Mouse (Mus musculus) MEL-GATA-1-ER (cell line): ENCODE measurements around the gene Lpp.

Experiments
- DNase-seq: peaks from one replicate; pipeline ENCODE4 v3.0.0-alpha.2; 2012; ENCODE audit warnings: low read depth; ENCODE audit errors: extremely low read depth

The Lpp gene

GRCm38 (mm10) chr16:24860445-24860844 is 467.1 kb downstream of the Lpp start:
- DNase-seq, result no peak

GRCm38 (mm10) chr16:24861374-24861773 is 468.1 kb downstream of the Lpp start:
- no peak for DNase-seq

GRCm38 (mm10) chr16:24874235-24874634 is 480.9 kb downstream of the Lpp start:
- DNase-seq, result no peak

- DNase-seq, result no peak
Observed at GRCm38 (mm10) chr16:24875661-24876060, 482.4 kb downstream of the Lpp start.

GRCm38 (mm10) chr16:24878977-24879376 is 485.7 kb downstream of the Lpp start:
- DNase-seq, result no peak

DNA sequence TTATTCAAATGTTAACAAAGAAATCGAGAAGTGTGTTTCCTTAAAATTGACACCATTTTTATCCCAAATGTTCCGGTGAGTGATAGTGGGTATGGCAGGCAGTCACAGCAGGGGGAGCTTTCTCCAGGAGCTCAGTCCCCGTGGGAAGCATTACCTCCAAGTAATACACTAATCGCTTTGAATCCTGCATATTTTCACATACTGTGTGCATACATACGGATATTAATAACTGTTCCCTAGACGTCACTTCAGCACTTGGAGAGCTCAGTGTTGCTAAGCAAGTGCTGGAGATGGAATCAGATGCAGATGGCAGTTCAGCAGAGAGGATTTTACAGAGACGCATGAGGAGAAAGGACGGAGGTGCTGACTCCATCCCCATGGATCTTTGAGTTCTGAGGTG is 487.4 kb downstream of the Lpp start:
- no peak for DNase-seq

DNA sequence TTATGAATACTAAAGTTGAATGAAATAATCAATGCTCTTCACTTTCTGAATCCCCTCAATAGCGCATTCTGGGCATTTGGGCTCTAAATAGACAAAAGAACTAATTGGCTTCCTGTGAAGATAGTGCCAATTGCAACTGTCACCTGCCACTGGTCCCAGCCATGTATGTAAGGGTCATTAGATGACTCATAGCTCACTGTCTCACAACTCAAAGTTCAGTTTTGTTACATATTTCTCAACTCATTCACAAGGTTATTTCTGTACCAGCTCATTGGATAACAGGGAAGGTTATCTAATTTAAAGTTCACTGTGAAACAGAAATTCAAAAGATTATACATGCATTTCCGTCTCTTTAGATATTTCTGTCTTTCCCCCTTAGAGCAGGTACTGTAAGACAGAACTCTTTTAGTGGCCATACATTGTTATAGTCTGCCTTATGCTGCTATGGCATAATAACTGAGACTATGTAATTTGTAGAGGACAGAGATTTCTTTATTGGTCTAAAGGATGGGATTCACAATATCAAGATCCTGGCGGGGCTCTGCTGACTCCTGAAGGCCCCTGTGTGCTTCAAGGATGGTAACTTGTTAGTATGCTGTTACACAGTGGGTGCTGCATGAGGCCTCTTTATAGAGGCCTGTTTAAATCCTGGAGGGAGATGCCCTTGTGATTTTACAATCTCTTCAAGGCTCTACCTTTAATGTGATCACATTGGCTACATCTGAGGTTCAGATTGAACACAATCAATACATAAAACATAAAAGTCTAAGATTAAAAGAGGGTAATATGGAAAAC is 488.9 kb downstream of the Lpp start:
- no peak for DNase-seq

GRCm38 (mm10) chr16:24884017-24884416 is 490.7 kb downstream of the Lpp start:
- no peak for DNase-seq

GRCm38 (mm10) chr16:24886346-24886745 is 493.0 kb downstream of the Lpp start:
- DNase-seq, result no peak

GRCm38 (mm10) chr16:24886943-24887342 is 493.6 kb downstream of the Lpp start:
- DNase-seq, result no peak

DNA sequence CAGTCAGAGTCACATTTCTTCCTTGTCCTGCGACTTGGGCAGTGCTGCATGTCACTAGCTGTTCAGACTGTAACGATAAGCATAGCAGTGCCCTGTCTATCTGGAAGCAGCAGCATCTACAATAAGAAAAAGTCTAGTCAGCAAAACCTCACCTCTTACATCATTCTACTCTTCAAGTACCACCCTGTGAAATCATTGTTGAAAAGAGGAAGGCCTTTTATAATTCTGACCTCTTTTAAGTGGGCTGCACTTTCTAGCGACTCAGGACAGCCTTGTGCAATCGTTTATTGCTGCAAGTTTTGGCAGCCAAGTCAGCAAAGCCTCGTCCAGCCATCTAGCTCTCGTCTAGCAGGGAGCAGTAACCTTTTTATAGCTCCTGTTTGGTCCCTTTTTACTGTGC is 498.1 kb downstream of the Lpp start:
- no peak for DNase-seq

GRCm38 (mm10) chr16:24895160-24895559 is 501.9 kb downstream of the Lpp start:
- no peak for DNase-seq

DNA sequence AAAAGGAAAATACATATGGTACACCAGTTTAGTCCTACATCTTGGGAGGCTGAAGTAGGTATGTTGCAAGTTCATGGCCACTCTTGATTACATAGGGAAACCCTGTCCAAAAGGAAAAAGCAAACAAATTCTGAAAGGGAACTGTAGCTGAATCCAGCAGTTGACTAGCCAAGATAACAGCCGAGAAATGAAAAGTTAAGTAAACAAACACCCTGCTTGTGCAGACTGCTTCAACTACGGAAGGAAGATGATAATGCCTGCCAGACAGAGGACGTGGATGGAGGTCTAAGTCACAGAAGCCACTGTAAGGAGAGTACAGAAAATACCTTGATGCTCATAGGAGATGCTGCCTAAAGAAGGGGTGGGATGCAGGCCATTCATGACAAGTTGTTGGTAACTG is 504.3 kb downstream of the Lpp start:
- no peak for DNase-seq

DNA sequence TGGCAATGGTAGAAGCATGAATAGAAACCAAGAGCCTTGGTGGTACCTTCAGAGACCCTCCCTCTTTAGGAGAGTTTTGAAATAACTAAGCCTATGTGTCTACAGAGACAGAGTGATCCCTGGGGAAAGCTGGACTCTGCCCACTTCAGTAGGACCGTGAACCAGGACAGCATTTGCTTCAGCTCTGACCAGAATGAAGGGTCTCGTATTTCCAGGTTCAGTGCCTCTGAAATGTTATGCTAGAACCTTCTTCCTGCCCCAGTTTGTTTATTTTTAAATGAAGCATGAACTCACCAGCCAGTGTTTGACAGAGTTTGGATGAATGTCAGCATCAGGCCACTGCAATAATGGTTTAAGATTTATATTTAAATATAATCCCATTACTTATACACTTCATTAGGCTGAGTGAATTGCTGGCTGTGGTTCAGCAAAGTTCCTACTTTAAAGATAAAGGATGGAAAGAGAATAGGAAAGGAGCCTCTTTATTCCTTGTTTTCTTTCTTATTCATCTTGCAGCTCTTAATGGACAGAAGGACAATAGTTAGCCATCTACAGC is 507.0 kb downstream of the Lpp start:
- no peak for DNase-seq

DNA sequence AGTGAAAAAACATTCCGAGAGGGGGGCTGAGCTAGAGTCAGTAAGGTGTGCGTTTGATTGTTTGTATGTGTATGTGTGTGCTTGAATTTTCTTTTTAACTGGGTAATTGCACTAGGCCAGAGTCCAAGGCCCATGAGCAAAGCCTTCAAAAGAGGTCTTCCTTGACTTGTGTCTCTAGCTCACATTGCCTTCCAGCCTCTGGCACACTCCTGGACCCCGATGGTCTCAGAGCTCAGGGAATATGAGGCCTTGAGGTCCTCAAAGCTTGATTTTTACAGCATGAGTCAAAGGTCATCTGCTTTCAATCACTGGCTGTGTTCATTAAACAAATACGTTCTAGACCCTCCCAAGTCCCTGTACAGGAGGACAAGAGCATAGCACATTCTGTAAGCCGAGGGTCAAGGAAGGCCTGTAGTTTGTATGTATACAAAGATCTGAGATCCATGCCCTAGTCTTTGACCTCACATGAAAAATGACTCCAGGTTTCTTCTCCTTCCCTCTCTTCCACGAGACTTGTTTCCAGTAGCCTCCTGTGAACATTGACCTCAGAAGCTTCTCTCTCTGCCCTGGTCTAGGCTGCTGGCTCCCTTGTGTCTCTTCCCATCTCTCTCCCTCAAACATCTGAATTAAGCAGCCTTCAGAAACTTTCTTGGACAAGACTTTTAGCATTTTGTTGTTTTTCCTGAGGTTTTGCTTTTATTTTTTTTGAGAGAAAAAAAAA is 508.0 kb downstream of the Lpp start:
- DNase-seq, result no peak

GRCm38 (mm10) chr16:24902111-24902510 is 508.8 kb downstream of the Lpp start:
- DNase-seq, result no peak

GRCm38 (mm10) chr16:24908926-24909325 is 515.6 kb downstream of the Lpp start:
- DNase-seq, result no peak

- DNase-seq, result no peak
Observed at GRCm38 (mm10) chr16:24910321-24910720, 517.0 kb downstream of the Lpp start.

DNA sequence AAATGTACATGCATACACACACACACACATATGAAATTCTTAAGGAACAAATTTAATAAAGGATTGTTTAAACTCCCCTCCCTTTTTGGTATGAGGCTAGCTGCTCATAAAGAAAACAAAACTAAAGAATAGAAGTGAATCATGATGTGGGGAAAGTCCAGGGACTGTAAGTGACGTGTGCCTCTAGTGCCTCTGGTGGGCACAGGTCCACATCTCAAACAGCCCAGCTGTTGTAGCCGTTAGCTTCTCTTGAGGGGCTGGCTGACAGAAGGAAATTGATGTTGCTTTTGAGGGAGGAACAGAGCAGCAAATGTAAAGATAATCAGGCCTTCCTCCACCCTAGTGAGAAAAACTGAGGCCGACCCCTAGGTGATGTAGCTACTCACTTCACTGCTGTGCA is 517.5 kb downstream of the Lpp start:
- no peak for DNase-seq

DNA sequence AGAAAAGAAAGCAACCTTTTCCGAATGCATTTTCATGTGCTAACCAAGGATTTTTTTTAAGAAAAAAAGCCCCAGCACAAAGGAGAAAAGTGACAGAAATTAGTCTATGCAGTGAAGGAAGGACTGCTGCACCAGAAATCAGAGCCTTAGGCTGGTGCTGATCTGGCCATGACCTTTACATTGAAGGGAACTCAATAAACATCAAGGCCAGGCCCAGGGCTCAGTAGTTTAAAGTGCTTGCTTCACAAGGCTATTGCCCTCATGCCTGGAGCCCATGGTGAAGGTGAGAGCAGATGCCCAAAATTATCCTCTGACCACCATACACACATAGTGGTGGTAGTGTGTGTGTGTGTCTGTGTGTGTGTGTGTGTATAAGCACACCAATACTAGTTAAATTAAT is 519.1 kb downstream of the Lpp start:
- no peak for DNase-seq

GRCm38 (mm10) chr16:24913021-24913420 is 519.7 kb downstream of the Lpp start:
- no peak for DNase-seq

GRCm38 (mm10) chr16:24913641-24914392 is 520.5 kb downstream of the Lpp start:
- DNase-seq, result no peak
